Mouse (Mus musculus): ENCODE measurements around the gene Bbs1.
A peak's percentile ranks its signal among the peaks of the same experiment; 100 is the strongest.
"Not testable (repeated sequence)": the region's sequence is repeated elsewhere in the genome, so short reads cannot be mapped to it uniquely, and the experiment has no call there.

The Bbs1 gene

GRCm38 (mm10) chr19:4883961-4884360 lies 22.5 kb downstream of the Bbs1 start:
- no peak for DNase-seq (ENCODE audit: low spot score in 2 of 2)

- no peak for DNase-seq (ENCODE audit: low spot score in 2 of 2)
These were observed 27.1 kb downstream of the Bbs1 start for GRCm38 (mm10) chr19:4879324-4879703.

DNA sequence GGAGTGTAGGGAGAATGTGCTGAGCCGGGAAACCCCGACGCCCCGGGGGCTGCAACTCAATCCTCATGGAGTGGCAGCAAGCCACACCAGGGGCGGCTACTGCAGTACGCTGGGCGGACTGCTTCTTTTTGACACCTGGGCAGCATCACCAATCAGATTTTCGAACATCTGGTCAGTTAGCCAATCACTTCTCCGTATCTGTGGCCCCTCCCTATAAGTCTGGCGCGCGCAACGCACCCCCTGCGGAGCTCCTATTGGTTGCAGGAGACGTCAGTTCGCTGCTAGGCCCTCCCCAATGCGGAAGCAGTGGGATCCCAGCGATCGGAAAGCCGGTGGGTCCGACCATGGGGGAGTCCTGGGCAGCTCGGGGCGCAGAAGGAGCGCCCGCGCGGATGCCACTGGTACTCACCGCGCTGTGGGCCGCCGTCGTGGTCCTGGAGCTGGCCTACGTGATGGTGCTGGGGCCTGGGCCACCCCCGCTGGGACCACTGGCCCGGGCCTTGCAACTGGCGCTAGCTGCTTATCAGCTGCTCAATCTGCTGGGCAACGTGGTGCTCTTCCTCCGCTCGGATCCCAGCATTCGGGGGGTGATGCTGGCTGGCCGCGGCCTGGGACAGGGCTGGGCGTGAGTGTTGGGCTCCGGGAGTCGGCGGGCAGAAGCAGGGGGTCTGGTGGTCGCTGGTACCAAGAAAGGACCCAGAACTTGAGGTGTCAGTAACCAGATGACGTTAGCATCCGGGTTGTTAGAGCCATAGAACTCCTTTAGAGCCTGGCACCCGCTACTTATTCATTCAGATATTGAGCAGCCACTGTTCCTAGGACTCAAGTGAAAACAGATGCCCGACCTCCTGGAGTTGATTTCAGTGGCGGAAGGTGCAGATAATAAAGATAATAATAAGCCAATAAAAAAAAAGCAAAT lies 27.8 kb downstream of the Bbs1 start, which contains the start of gene Zdhhc24:
Zdhhc24 (plus strand) TSS at position 264 of the 919 bp plus-strand sequence.
- peak; percentile 94 to 95 for DNase-seq (ENCODE audit: low spot score in 2 of 2)

DNA sequence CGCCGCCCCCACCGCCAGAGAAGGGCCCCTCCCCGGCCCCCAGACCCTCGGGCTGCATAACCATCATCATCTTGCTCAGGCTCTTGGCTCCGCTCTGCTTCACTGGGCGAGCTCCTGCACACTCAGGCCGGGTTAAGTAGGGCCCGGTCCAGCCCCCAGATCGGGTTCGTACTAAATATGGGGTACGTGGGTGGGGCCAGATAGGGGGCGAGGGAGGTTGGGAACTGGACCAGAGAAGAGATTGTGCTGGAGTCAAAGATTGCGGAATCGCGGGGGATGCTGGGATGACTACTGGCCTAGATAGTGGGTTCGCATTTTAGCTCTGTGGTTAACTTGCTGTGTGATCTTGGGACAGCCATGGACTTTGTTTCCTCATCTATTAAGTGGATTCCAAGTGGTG lies 28.6 kb downstream of the Bbs1 start, which contains the start of gene Actn3:
Actn3 (minus strand) TSS at position 125 of the 400 bp plus-strand sequence.
- DNase-seq (ENCODE audit: low spot score in 2 of 2): no peak

DNA sequence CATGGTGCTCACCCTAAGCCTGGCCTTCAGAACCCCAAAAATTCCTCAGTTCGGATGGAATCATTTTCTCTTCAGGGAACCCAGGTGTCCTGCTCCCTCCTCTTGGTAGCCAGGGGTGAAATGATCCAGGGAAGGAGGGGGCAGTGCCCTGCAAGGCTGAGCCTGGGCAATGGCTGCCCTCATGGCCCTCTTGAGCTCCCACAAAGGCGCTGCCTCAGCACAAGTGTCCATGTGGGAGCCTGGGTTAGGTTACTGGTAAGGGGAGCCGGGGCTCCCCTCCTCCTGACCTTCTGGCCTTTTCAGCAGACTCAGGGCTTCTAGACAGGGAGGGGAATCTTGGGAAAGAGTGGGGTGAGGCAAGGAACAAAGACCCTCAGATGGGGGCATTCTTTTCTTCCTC lies 29.7 kb downstream of the Bbs1 start:
- no peak for DNase-seq (ENCODE audit: low spot score in 2 of 2)

GRCm38 (mm10) chr19:4876241-4876640 lies 30.2 kb downstream of the Bbs1 start:
- no peak for DNase-seq (ENCODE audit: low spot score in 2 of 2)

DNA sequence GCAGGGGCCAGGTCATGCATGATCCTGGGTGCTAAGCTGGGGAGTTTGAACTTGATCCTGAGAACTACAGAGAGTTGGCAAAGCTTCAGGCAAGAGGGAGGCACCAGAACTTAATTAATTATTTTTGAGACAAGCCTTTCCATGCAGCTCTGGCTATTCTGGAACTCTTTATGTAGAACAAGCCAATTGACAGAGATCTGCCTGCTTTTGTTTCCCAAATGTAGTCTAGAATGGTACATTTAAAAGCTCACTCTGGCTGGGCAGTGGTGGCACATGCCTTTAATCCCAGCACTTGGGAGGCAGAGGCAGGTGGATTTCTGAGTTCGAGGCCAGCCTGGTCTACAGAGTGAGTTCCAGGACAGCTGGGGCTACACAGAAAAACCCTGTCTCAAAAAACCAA lies 31.8 kb downstream of the Bbs1 start:
- DNase-seq (ENCODE audit: low spot score in 2 of 2): not testable (repeated sequence)

- DNase-seq (ENCODE audit: low spot score in 2 of 2): no peak
These were observed 41.3 kb downstream of the Bbs1 start for GRCm38 (mm10) chr19:4865147-4865546.

DNA sequence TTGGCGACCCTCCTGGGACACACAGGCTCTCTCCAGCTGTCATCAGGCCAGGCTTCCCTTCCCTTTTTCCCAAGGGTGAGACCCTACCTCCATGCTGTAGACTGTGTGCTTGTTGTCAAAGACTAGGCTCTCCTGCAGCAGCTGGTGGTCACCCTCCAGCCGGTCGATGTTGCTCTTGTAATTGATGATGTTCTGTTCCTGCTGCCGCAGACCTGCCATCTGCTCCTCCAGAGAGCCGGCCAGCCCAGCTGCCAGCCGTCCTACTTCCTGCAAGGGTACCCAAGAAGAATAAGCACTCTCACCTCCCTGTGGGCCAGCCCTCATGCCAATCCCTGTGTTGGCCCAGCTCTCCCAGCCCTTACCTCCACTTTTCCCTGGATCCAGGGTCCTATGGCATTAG lies 43.4 kb downstream of the Bbs1 start:
- DNase-seq (ENCODE audit: low spot score in 2 of 2): no peak

- peak; percentile 64 to 74 for DNase-seq (ENCODE audit: low spot score in 2 of 2)
These were observed 47.3 kb downstream of the Bbs1 start for GRCm38 (mm10) chr19:4859081-4859480.

- no peak for DNase-seq (ENCODE audit: low spot score in 2 of 2)
These were observed 50.5 kb downstream of the Bbs1 start for GRCm38 (mm10) chr19:4855951-4856350.

DNA sequence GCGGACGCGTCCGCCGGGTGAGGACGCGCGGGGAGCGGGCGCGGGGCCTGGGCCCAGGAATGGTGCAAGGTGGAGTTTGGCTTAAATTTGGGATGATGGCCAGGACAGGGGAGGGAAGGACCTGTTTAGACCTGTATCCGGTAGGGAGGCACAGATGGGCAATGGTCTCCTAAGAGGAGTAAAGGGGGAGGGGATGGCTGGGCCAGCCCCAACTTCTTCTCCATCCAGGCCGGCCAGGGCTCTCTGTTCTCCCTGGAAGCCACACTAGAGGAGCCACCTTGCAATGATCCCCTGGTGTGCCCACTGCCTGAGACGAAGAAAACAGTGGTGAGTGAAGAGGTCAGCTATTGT lies 51.0 kb downstream of the Bbs1 start:
- DNase-seq (ENCODE audit: low spot score in 2 of 2): no peak

- peak; percentile 43 to 71 for DNase-seq (ENCODE audit: low spot score in 2 of 2)
These were observed 51.6 kb downstream of the Bbs1 start, which contains the start of gene Ctsf for GRCm38 (mm10) chr19:4854552-4855469. TSS of gene Ctsf (plus strand) at chr19:4855130.

- no peak for DNase-seq (ENCODE audit: low spot score in 2 of 2)
These were observed 56.1 kb downstream of the Bbs1 start for GRCm38 (mm10) chr19:4850281-4850680.

- no peak for DNase-seq (ENCODE audit: low spot score in 2 of 2)
These were observed 56.6 kb downstream of the Bbs1 start for GRCm38 (mm10) chr19:4849800-4850199.

DNA sequence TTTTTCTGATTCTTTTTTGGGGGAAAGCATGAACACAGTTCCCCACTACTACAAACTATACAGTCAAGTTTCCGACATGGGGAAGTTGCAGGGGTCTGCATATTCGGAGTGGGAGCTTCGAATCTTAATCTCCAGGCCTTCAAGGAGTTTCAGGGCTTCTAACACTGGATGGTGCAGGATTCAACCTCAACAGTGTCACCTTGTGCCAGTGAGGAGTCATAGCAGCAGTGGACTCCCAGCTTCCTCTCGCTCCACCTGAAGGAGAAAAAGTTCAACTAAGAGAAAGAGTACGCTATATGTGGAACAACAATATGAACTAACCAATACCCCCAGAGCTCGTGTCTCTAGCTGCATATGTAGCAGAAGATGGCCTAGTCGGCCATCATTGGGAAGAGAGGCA lies 58.9 kb downstream of the Bbs1 start:
- no peak for DNase-seq (ENCODE audit: low spot score in 2 of 2)

DNA sequence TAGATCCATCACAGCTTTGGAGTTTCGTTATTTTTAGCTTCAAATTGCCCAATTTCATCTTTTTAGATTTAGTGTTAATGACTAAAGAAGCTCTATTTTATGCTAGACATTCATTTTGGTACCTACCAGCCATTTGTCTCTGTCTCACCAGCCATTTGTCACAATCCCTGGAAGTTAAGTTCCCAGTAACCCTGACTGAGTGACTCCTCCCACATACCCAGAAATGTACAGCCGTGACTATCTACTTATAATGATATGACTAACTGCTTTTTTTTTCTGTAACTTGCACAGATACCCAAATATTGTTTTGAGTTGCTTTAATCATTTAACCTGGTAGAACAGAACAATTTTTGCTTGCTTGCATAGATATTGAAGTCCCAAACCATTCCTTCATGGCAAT lies 60.6 kb downstream of the Bbs1 start:
- no peak for DNase-seq (ENCODE audit: low spot score in 2 of 2)

DNA sequence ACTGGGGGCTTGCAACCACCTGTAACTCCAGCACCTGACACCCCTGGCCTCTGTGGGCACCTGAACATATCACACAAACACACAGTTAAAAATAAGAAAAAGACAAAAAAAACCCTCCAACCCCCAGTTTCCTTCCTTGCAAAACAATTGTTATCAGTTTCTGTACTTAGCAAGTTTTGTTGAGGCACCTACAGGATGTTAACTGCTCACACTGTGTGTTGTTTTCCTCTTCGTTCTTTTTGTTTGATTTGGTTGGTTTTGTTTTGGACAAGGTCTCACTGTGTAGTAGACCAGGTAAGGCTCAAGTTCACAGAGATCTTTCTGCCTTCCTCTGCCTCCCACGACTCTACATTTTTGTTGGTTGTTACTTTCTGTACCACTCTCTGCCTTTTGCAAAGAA lies 63.8 kb downstream of the Bbs1 start:
- DNase-seq (ENCODE audit: low spot score in 2 of 2): no peak

- DNase-seq (ENCODE audit: low spot score in 2 of 2): no peak
These were observed 65.6 kb downstream of the Bbs1 start for GRCm38 (mm10) chr19:4840848-4841247.

- peak; percentile 94 to 95 for DNase-seq (ENCODE audit: low spot score in 2 of 2)
These were observed 67.3 kb downstream of the Bbs1 start, which contains the start of the genes Ccs and Ccdc87 for GRCm38 (mm10) chr19:4839149-4839548. TSS of gene Ccs (minus strand) at chr19:4839332. TSS of gene Ccdc87 (plus strand) at chr19:4839366.

- no peak for DNase-seq (ENCODE audit: low spot score in 2 of 2)
These were observed 67.8 kb downstream of the Bbs1 start for GRCm38 (mm10) chr19:4838526-4839140.

DNA sequence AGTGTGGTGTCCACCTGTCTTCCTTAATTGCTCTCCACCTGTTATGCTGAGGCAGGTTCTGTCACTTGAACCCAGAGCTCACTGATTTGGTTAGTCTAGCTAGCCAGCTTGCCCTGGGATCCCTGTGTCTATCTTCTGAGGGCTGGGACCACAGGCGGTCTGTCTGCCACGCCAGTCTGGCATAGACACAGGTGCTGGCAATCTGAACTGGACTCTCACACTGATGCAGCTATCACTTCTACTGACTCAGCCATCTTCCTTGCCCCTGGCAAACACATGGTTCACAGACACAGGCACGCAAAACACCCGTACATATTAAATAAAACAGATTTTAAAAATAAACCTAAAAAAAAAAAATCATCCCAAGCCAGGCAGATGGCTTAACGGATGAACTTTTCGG lies 69.4 kb downstream of the Bbs1 start:
- DNase-seq (ENCODE audit: low spot score in 2 of 2): no peak
